Mouse (Mus musculus): Measurements from ENCODE around the gene Wwox.

DNA sequence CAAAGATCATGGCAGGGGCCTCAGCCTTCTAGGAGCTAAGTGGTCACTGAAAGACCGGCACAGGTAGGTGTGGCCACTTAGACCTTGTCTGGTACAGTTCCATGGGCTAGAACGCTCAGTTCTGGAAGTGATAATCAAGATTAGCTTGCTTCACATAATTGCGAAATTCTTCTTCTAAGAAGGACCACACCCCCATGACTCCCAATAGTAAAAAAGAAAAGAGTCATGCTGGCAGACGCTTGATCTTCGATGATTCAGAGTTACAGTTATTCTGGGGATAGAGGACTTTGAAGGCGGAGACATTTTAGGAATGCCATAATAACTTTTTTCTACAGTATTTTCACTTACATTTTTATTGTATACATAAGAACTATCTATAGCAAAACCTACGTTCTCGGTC lies 716.7 kb downstream of the Wwox start:
- TF ChIP-seq EP300 (IDR thresholded peaks at IDR 0.05; ENCODE audit: low read depth) (no peak), CTCF (IDR thresholded peaks at IDR 0.05; ENCODE audit: low read depth) (no peak)

All from liver, embryonic 14.5 days (tissue).